Comparison of ENCODE assay signal across 13 mouse cellular contexts in the genomic region with DNA sequence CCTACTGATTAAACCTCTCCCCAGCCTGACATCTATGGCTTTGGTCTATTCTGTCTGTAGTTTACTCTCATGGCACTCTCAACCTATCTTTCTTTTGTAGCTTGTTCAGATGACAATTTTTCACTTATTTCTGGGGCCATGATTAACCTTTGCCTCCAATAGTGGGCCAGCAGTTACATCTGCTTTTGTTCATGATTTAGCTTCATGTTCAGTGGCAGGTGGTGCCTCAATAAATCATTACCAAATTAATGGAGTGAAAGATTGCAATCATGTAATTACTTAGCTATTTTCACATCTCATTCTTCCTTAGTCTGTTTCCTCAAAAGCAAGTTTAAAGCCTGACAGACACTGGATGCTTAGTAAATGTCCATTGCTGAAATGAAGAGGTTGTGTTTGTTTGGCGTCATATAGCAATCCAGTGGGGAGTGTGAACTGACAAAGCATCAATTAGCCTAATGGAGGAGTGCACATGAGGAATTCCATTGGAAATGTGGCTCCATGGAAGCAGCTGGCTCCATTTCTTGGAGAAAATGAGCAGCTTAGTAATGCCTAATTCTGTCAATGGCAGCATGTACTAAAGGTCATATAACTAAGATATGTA.
"Had no signal": no experiment of that assay in that cellular context is flagged by ENCODE, and none has a peak within 500 bp of the region (broad histone marks: within the 10 kb centered on the region; RNA-seq: fewer than 3 reads in every experiment).

No protein-coding gene starts in this region.

- H3K9me3 ChIP-seq: limb, embryonic 13.5 days; midbrain, embryonic 13.5 days had no signal

- DNase-seq: kidney, adult 9 months; kidney, postnatal 36 days; left cerebral cortex, postnatal 4 days; lung, adult 18-20 months; right cerebral cortex, postnatal 4 days; spleen, adult 18-20 months; thymus, adult 2 months; thymus, postnatal 25 days had no signal

- H3K4me2 ChIP-seq: limb, embryonic 13.5 days; midbrain, embryonic 13.5 days had no signal

- H3K9ac ChIP-seq: limb, embryonic 13.5 days; liver, embryonic 14.5 days; midbrain, embryonic 13.5 days had no signal

- H3K4me1 ChIP-seq: limb, embryonic 13.5 days; midbrain, embryonic 13.5 days had no signal

- H3K27ac ChIP-seq: kidney, postnatal 0 days; limb, embryonic 13.5 days; liver, embryonic 14.5 days; midbrain, embryonic 13.5 days had no signal

- H3K27me3 ChIP-seq: limb, embryonic 13.5 days; midbrain, embryonic 13.5 days had no signal

- H3K36me3 ChIP-seq: limb, embryonic 13.5 days; midbrain, embryonic 13.5 days had no signal

- ATAC-seq: midbrain, embryonic 13.5 days had no signal

- H3K4me3 ChIP-seq: limb, embryonic 13.5 days; midbrain, embryonic 13.5 days; myocyte had no signal
